Mouse (Mus musculus): ENCODE data around the gene Smim27. TPM values are rescaled to one million over a fixed set of nuclear protein-coding genes. Genes with fewer than 3 reads are reported as not detected.

Gene Smim27
- polyA plus RNA-seq, 2 experiments, result 10.5 to 42.7 TPM

GRCm38 (mm10) chr4:40243006-40243405 lies 26.4 kb upstream of the Smim27 start:
- H3K36me3 ChIP-seq (ENCODE audit: control insufficient read depth, insufficient read depth, low read length), result no peaks in the 10 kb centered on the region
- 78% methylated on average over 4 of the region's 4 CpGs for WGBS
- H3K4me2 ChIP-seq (replicated peaks; ENCODE audit: low read depth, low read length, severe bottlenecking), result no peak overlapping the region
- H3K9ac ChIP-seq (ENCODE audit: low read depth, low read length, severe bottlenecking), result no peak overlapping the region
- DNase-seq (ENCODE audit: low spot score) (no peak), ATAC-seq (ENCODE audit: low FRiP score, low read depth) (no peak)
- H3K4me1 ChIP-seq (ENCODE audit: control insufficient read depth, insufficient read depth, low read length), result no peaks in the 10 kb centered on the region; the same call in 1 of the 2 replicates
- no peak overlapping the region for H3K4me3 ChIP-seq (replicated peaks; ENCODE audit: low read length)
- H3K27ac ChIP-seq (replicated peaks; ENCODE audit: low read depth, low read length), result no peak overlapping the region
- H3K27me3 ChIP-seq (ENCODE audit: control insufficient read depth, insufficient read depth, low read length), result no peaks in the 10 kb centered on the region
- H3K9me3 ChIP-seq (ENCODE audit: control insufficient read depth, low read length), result no peaks in the 10 kb centered on the region
- no peak for TF ChIP-seq POLR2A (IDR thresholded peaks at IDR 0.05; ENCODE audit: borderline replicate concordance, extremely low read depth, insufficient read depth, insufficient read length)

- H3K4me1 ChIP-seq (ENCODE audit: control insufficient read depth, insufficient read depth, low read length), result no peaks in the 10 kb centered on the region
- no peak overlapping the region for H3K4me2 ChIP-seq (replicated peaks; ENCODE audit: low read depth, low read length, severe bottlenecking)
- WGBS, result 80% methylated on average over 8 of the region's 8 CpGs
- no peaks in the 10 kb centered on the region for H3K36me3 ChIP-seq (ENCODE audit: control insufficient read depth, insufficient read depth, low read length)
- DNase-seq (ENCODE audit: low spot score) (no peak), ATAC-seq (ENCODE audit: low FRiP score, low read depth) (no peak)
- H3K4me3 ChIP-seq (replicated peaks; ENCODE audit: low read length), result no peak overlapping the region
- H3K9ac ChIP-seq (ENCODE audit: low read depth, low read length, severe bottlenecking), result no peak overlapping the region
- no peaks in the 10 kb centered on the region for H3K9me3 ChIP-seq (ENCODE audit: control insufficient read depth, low read length)
- no peak for TF ChIP-seq POLR2A (IDR thresholded peaks at IDR 0.05; ENCODE audit: borderline replicate concordance, extremely low read depth, insufficient read depth, insufficient read length)
- no peak overlapping the region for H3K27ac ChIP-seq (replicated peaks; ENCODE audit: low read depth, low read length)
- no peaks in the 10 kb centered on the region for H3K27me3 ChIP-seq (ENCODE audit: control insufficient read depth, insufficient read depth, low read length)
Observed at GRCm38 (mm10) chr4:40244035-40244434, 25.3 kb upstream of the Smim27 start.

GRCm38 (mm10) chr4:40250984-40251383 lies 18.4 kb upstream of the Smim27 start:
- Histone ChIP-seq H3K27ac (replicated peaks; ENCODE audit: low read depth, low read length) (no peak overlapping the region), H3K4me3 (replicated peaks; ENCODE audit: low read length) (no peak overlapping the region), H3K9me3 (ENCODE audit: control insufficient read depth, low read length) (no peaks in the 10 kb centered on the region), H3K36me3 (ENCODE audit: control insufficient read depth, insufficient read depth, low read length) (no peaks in the 10 kb centered on the region), H3K9ac (ENCODE audit: low read depth, low read length, severe bottlenecking) (no peak overlapping the region), H3K4me1 (ENCODE audit: control insufficient read depth, insufficient read depth, low read length) (0 out of 2 replicates have a peak, but pooled peaks cover 3% of the 10 kb centered on the region), H3K4me2 (replicated peaks; ENCODE audit: low read depth, low read length, severe bottlenecking) (no peak overlapping the region), H3K27me3 (ENCODE audit: control insufficient read depth, insufficient read depth, low read length) (no peaks in the 10 kb centered on the region)
- 95% methylated on average over 5 of the region's 5 CpGs for WGBS
- TF ChIP-seq POLR2A (IDR thresholded peaks at IDR 0.05; ENCODE audit: borderline replicate concordance, extremely low read depth, insufficient read depth, insufficient read length), result no peak
- ATAC-seq (ENCODE audit: low FRiP score, low read depth), result no peak
- DNase-seq (ENCODE audit: low spot score), result no peak

GRCm38 (mm10) chr4:40253766-40254165 lies 15.6 kb upstream of the Smim27 start:
- peaks cover 11% of the 10 kb centered on the region; the same call in 1 of the 2 replicates for H3K36me3 ChIP-seq (ENCODE audit: control insufficient read depth, insufficient read depth, low read length)
- TF ChIP-seq POLR2A (IDR thresholded peaks at IDR 0.05; ENCODE audit: borderline replicate concordance, extremely low read depth, insufficient read depth, insufficient read length), result no peak
- no peak overlapping the region for H3K4me2 ChIP-seq (replicated peaks; ENCODE audit: low read depth, low read length, severe bottlenecking)
- H3K9ac ChIP-seq (ENCODE audit: low read depth, low read length, severe bottlenecking), result no peak overlapping the region
- WGBS, result 71% methylated on average over 2 of the region's 2 CpGs
- no peak overlapping the region for H3K4me3 ChIP-seq (replicated peaks; ENCODE audit: low read length)
- DNase-seq (ENCODE audit: low spot score) (peak; percentile 17), ATAC-seq (ENCODE audit: low FRiP score, low read depth) (peak; percentile 41; the same call in 1 of the 2 replicates)
- H3K4me1 ChIP-seq (ENCODE audit: control insufficient read depth, insufficient read depth, low read length), result 0 out of 2 replicates have a peak, but pooled peaks cover 3% of the 10 kb centered on the region
- H3K9me3 ChIP-seq (ENCODE audit: control insufficient read depth, low read length), result no peaks in the 10 kb centered on the region
- H3K27ac ChIP-seq (replicated peaks; ENCODE audit: low read depth, low read length), result no peak overlapping the region
- no peaks in the 10 kb centered on the region for H3K27me3 ChIP-seq (ENCODE audit: control insufficient read depth, insufficient read depth, low read length)

GRCm38 (mm10) chr4:40254385-40255103 lies 14.8 kb upstream of the Smim27 start:
- Histone ChIP-seq H3K9ac (ENCODE audit: low read depth, low read length, severe bottlenecking) (no peak overlapping the region), H3K27ac (replicated peaks; ENCODE audit: low read depth, low read length) (no peak overlapping the region), H3K4me2 (replicated peaks; ENCODE audit: low read depth, low read length, severe bottlenecking) (no peak overlapping the region), H3K4me1 (ENCODE audit: control insufficient read depth, insufficient read depth, low read length) (0 out of 2 replicates have a peak, but pooled peaks cover 3% of the 10 kb centered on the region), H3K27me3 (ENCODE audit: control insufficient read depth, insufficient read depth, low read length) (no peaks in the 10 kb centered on the region), H3K4me3 (replicated peaks; ENCODE audit: low read length) (no peak overlapping the region), H3K36me3 (ENCODE audit: control insufficient read depth, insufficient read depth, low read length) (peaks cover 15% of the 10 kb centered on the region; the same call in 1 of the 2 replicates), H3K9me3 (ENCODE audit: control insufficient read depth, low read length) (no peaks in the 10 kb centered on the region)
- peak; percentile 27; the same call in 1 of the 2 replicates for ATAC-seq (ENCODE audit: low FRiP score, low read depth)
- peak; percentile 8 for DNase-seq (ENCODE audit: low spot score)
- TF ChIP-seq POLR2A (IDR thresholded peaks at IDR 0.05; ENCODE audit: borderline replicate concordance, extremely low read depth, insufficient read depth, insufficient read length), result no peak
- 49% methylated on average over 8 of the region's 8 CpGs for WGBS

All from limb, embryonic 14.5 days (tissue).